Mouse (Mus musculus) fibroblast of lung, adult 2 months (primary cell): ENCODE results near the gene BC025920.
A peak's percentile ranks its signal among the peaks of the same experiment; 100 is the strongest.

ENCODE experiments used
- DNase-seq: peaks from one replicate; pipeline ENCODE4 v3.0.0-alpha.2; 2011; ENCODE audit warnings: low read depth

Gene BC025920

DNA sequence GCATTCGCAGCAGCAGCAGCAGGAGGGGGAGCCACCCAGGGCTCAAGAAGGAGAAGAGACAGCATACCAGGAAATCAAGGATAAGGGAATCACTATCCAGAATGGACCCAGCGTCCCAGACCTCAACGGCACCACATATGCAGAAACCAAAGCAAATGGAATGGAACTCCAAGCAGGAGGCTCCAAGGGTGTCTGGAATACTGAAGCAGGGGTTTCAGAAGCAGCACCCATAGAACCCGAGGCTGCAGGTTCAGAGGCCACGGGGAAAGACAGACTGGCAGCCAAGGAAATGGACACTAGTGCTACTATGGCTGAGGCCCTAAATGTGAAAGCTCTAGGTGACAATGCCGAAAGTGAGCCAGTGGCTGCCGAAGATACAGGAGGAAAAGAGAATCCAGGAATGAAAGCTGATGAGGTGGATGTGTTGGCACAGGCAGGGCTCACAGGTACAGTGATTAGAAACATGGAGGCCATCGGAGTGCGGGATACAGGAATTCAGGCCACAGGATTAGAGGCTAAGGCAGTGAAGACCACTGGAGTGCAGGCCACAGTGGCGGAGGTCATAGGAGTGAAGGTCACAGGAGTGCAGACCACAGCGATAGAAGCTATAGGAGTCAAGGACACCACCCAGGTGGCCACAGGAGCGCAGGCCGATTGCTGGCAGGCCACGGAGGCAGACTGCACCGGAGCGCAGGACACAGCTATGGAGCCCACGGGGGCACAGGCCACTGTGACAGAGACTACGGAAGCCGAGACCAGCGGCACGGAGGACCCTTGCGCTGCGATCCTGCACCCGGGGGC, 36.8 kb downstream of the BC025920 start:
- no peak for DNase-seq

GRCm38 (mm10) chr10:81643449-81644055, 37.5 kb downstream of the BC025920 start:
- peak; percentile 90 for DNase-seq

DNA sequence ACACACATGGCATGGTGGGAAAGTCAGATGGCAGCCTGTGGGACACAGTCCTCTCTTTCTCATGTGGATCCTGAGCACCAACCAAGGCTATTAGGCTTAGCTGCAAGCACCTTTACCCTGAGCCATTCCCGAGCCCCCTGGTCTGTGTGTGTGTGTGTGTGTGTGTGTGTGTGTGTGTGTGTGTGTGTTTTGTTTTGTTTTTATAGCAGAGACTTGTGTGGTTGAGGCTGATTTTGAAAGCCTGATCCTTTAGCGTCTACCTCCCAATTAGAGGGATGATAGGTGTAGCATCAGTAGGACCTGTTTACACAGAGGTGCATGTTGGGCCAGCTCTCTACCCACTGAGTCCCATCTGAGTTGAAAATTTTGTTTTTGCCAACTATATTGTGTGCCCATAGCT, 38.1 kb downstream of the BC025920 start:
- no peak for DNase-seq

GRCm38 (mm10) chr10:81644716-81645115, 38.6 kb downstream of the BC025920 start:
- no peak for DNase-seq

GRCm38 (mm10) chr10:81645391-81645790, 39.3 kb downstream of the BC025920 start:
- DNase-seq = no peak

DNA sequence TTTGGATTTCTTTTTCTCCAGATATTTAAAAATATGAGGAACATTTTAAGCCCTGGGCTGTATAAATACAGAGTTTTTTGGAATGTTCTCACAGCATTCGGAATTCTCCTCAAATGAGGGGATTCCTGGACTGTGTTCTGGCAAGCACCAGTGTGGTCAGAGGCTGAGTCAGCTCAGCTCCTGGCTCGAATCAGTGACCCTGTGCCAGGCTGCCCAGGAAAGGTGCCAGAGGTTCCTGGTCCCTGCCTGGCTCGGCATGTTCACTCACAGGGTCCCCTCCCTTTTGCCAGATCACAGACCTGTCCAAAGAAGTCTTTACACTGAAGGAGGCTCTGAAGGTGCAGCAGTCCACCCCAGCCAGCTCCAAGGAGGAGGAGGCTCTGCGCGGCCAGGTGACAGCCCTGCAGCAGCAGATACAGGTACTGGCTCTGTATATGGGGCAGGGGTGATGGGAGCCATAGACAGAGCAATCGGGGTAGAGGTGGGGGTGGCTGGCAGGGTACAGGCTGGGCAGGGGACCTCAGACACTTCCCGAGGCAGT, 40.0 kb downstream of the BC025920 start:
- peak; percentile 64 for DNase-seq

GRCm38 (mm10) chr10:81648803-81649775, 43.0 kb downstream of the BC025920 start, which contains the start of gene Gm10778:
Gm10778 (plus strand) TSS chr10:81649059.
- DNase-seq = peak; percentile 78

GRCm38 (mm10) chr10:81655178-81655577, 49.1 kb downstream of the BC025920 start:
- no peak for DNase-seq

GRCm38 (mm10) chr10:81656174-81656573, 50.1 kb downstream of the BC025920 start:
- no peak for DNase-seq
